Mouse (Mus musculus): ENCODE data around the gene Zfp593. TPM values are rescaled to one million over a fixed set of nuclear protein-coding genes. Genes with fewer than 3 reads are reported as not detected.

Gene Zfp593
- polyA plus RNA-seq (2014; fragmentation: Illumina TruSeq; extraction: RNeasy Lipid Tissue Mini Kit (QIAGEN cat#74804); ENCODE audit: insufficient read depth, low read depth, low replicate concordance) = 8.1 TPM

DNA sequence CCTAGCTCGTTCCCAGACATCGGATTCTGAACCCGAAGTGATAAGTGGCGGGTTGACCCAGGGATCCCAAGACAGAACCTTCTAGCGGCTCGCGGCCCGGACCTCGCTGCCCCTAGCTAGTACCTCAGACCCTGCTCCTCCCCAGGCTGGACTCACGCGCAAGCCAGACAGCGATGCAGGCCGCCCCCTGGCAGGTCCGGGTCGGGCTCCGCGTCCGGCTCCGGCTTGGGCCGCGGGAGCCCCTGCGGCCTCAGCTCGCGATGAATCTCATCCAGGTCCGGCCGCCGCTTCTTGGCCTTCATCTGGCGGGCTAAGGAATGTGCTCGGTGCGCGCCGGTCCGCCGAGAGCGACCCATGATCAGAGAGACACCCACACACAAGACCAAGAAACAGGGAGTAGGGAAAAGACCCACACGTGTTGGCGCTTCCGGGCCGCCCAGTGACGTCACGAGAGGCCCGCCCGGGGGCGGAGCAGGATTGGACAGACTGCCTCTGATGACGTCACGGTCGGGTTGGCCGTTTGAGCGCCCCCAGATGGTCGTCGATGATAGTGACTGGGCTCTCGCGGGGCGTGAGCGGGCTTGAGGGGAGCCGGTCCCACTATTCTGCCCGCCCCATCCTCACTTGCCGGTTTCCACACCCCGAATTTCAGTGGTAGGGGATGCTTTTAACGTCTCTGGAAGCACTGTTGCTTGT, at the start of gene Zfp593:
TSS of gene Zfp593 (minus strand) at position 445 of the 696 bp plus-strand sequence.

DNA sequence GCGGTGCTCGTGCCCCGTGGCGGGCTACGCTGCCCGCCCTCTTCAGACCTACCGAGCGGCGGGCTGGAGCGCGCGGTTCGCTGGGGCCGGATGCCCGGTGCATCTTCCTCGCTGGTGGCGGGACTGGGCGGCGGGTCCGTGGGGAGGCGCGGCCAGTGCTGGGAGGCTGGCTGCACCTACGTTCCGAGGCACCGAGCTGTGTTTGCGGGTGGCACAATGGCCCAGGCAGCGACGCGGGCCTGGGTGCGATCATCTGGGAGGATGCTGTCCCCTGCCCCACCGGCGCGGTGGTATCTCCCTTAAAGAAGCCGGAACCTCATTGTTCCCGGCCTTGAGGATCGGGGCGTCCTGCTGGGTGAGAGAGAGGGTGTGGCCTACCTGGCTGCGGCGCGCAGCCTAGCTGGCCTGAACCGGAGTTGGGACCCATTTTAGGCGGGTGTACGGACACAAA, 42.2 kb upstream of the Zfp593 start, which contains the start of gene Pdik1l:
TSS of gene Pdik1l (minus strand) at position 321 of the 451 bp plus-strand sequence.

DNA sequence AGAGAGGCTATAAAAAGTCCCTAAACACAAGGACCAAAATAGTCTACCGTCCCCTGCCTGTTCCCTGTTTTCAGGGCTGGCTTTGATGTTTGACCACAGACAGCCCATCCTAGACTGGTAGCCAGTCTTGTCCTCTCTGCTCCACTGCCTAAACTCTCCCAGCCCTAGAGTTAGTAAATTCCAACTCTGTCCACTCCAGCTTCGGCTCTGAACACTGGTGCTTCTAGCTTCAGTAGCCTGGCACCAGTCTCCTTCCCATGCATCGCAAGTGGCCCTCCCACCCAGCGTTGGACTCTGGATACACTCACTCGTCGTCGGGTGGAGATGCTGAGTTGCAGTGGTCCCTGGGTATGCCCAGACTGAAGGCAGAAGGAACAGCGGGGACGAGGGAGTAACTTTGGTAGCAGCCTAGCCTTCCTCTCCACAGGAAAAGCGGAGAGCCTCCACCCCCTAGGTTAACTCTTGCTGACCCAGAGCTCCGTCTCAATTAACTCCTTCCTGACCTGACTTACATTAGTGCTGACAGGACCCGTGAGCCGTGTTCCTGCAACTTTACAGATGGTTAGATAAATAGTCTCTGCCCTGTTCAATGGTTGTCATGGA, 8.4 kb upstream of the Zfp593 start, which contains the start of gene Grrp1:
TSS of gene Grrp1 (minus strand) at position 385 of the 603 bp plus-strand sequence.

DNA sequence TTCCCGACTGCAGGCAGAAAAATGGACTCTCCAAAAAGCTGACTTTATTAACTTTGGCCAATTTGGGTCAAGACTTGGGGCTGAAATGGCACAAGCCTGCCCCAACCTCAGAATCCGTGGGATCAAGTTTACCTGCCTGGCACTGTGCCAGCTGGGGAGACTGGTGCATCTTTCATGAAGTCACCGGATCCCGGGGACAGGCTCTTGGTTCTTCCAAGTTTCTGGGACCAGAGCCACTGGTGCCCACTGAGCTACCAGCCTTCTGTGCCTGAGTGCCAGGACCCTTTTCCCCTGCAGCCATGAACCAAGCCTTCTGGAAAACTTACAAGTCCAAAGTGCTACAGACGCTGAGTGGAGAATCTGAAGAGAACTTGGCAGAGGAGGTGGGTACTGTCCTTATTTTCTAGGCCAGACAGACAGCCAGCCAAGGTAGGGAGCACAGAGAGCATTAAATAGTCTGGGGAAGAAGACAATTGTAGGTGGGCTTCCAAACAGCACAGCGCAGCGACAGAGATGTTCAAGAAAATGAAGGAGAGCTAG, 1.4 kb upstream of the Zfp593 start, which contains the start of gene Gm30191:
TSS of gene Gm30191 (plus strand) at position 217 of the 540 bp plus-strand sequence.

DNA sequence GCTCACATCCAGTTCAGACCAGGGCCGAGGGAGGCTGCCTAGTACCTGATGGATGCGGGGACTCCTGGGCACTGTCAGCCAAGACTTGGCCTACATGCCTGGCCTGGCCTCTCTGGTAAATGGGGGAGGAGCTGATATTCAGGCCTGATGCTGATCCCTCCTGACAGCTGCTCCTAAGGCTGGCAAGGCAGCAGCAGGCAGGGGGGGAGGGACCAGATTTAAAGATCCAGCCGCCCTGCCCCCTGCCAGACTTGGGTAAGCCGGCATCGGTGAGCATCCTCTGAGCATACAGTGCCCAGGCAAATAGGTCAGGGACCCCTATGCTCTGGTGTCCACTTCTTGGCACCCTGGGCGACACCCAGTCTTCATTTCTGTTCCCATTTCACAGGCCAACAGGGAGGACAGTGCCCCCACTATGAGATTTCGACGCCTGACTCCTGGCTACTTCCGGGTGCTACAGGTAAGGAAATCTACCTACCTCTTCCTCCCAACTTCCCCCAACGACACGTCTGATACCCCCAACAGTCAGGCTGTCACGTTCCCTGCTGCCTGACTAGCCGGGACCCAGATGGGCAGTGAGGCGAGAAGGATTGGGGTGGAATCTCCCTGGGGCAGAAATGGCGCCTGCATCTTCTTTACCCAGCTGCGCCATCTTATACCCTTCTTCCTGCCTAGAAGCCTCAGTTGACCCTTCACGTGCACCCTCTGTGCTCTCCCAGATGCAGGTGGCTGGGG, 1.7 kb downstream of the Zfp593 start, which contains the start of gene E130218I03Rik:
TSS of gene E130218I03Rik (plus strand) at position 147 of the 735 bp plus-strand sequence.

DNA sequence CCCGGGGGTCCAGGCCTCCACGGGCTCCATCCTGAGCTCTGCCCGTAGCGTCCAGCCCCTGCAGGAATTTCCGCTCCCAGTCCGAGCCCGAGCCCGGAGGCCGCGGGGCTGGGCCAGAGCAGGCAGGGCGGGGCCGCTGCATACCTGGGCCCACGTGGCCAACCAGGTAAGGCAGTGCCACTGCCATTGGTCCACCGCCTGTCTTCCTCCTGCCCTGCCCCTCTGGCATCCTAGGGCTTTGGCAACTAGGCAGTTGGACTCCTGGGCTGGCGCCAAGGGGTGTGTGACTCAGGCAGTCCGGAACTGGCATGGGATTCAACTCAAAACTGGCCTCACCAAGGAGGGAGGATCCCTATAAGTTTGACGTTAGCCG, 7.1 kb downstream of the Zfp593 start, which contains the start of gene Cnksr1:
TSS of gene Cnksr1 (minus strand) at position 121 of the 373 bp plus-strand sequence.

DNA sequence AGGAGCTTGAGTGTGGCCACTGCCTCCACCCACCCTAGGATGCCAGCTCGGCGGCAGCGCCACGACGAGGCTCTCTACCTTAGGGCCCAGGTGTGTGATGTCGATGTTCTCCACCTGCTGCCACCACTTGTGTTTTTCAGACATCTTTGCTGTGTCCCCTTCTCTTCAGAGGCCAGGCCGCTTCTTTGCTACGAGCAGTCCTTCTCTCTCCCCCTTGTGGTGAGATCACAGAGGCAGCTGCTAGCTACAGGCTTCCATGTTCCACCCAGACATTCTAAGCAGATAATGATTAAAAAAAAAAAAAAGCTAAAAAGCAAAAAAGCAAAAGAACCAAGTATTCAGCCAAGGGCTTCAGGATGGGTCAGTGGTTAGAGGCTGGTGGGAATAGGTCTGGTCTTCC, 18.2 kb downstream of the Zfp593 start, which contains the start of gene Catsper4:
TSS of gene Catsper4 (minus strand) at position 190 of the 400 bp plus-strand sequence.

DNA sequence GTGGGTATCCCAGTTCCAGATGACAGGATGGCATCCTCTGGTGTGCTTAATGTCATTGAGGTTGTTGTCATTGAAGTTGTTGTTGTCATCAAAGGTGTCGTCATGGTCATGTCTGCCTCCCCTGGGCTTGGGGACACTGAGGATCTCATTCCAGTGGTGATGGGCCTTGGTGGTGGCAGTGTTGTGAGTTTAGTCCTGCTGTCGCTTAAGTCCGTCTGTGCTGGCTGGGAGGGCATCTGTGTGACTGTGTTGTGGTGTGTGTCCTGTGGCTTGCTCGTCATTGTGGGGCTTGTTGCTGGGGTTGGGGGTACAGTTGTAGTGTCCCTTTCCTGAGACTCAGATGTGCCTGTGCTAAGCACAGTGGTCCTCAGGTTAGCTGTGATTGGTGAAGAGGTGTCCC, 42.5 kb downstream of the Zfp593 start, which contains the start of gene Gm7534:
TSS of gene Gm7534 (minus strand) at position 101 of the 400 bp plus-strand sequence.

Other genes starting within 250 kb of the Zfp593 start
- gene Dhdds, start 244.7 kb downstream of the Zfp593 start, polyA plus RNA-seq (2014; fragmentation: Illumina TruSeq; extraction: RNeasy Lipid Tissue Mini Kit (QIAGEN cat#74804); ENCODE audit: insufficient read depth, low read depth, low replicate concordance) = 20.7 TPM
- not detected for gene Lin28a, start 226.8 kb downstream of the Zfp593 start, polyA plus RNA-seq (2014; fragmentation: Illumina TruSeq; extraction: RNeasy Lipid Tissue Mini Kit (QIAGEN cat#74804); ENCODE audit: insufficient read depth, low read depth, low replicate concordance)
- 0.21 TPM for gene Zfp683, start 191.8 kb downstream of the Zfp593 start, polyA plus RNA-seq (2014; fragmentation: Illumina TruSeq; extraction: RNeasy Lipid Tissue Mini Kit (QIAGEN cat#74804); ENCODE audit: insufficient read depth, low read depth, low replicate concordance)
- 2.5 TPM for gene Crybg2, start 184.8 kb downstream of the Zfp593 start, polyA plus RNA-seq (2014; fragmentation: Illumina TruSeq; extraction: RNeasy Lipid Tissue Mini Kit (QIAGEN cat#74804); ENCODE audit: insufficient read depth, low read depth, low replicate concordance)
- gene Cd52, start 150.5 kb downstream of the Zfp593 start, polyA plus RNA-seq (2014; fragmentation: Illumina TruSeq; extraction: RNeasy Lipid Tissue Mini Kit (QIAGEN cat#74804); ENCODE audit: insufficient read depth, low read depth, low replicate concordance) = 396 TPM
- gene Ubxn11, start 143.0 kb downstream of the Zfp593 start, polyA plus RNA-seq (2014; fragmentation: Illumina TruSeq; extraction: RNeasy Lipid Tissue Mini Kit (QIAGEN cat#74804); ENCODE audit: insufficient read depth, low read depth, low replicate concordance) = 12.1 TPM
- gene Sh3bgrl3, start 116.8 kb downstream of the Zfp593 start, polyA plus RNA-seq (2014; fragmentation: Illumina TruSeq; extraction: RNeasy Lipid Tissue Mini Kit (QIAGEN cat#74804); ENCODE audit: insufficient read depth, low read depth, low replicate concordance) = 356 TPM
- gene Cep85, start 58.5 kb downstream of the Zfp593 start, polyA plus RNA-seq (2014; fragmentation: Illumina TruSeq; extraction: RNeasy Lipid Tissue Mini Kit (QIAGEN cat#74804); ENCODE audit: insufficient read depth, low read depth, low replicate concordance) = 6.3 TPM
- gene Gm7534, start 42.6 kb downstream of the Zfp593 start, polyA plus RNA-seq (2014; fragmentation: Illumina TruSeq; extraction: RNeasy Lipid Tissue Mini Kit (QIAGEN cat#74804); ENCODE audit: insufficient read depth, low read depth, low replicate concordance) = not detected
- gene Catsper4, start 18.2 kb downstream of the Zfp593 start, polyA plus RNA-seq (2014; fragmentation: Illumina TruSeq; extraction: RNeasy Lipid Tissue Mini Kit (QIAGEN cat#74804); ENCODE audit: insufficient read depth, low read depth, low replicate concordance) = not detected
- gene Cnksr1, start 7.2 kb downstream of the Zfp593 start, polyA plus RNA-seq (2014; fragmentation: Illumina TruSeq; extraction: RNeasy Lipid Tissue Mini Kit (QIAGEN cat#74804); ENCODE audit: insufficient read depth, low read depth, low replicate concordance) = 5.7 TPM
- not detected for gene E130218I03Rik, start 1.9 kb downstream of the Zfp593 start, polyA plus RNA-seq (2014; fragmentation: Illumina TruSeq; extraction: RNeasy Lipid Tissue Mini Kit (QIAGEN cat#74804); ENCODE audit: insufficient read depth, low read depth, low replicate concordance)
- not detected for gene Gm30191, start 1.3 kb upstream of the Zfp593 start, polyA plus RNA-seq (2014; fragmentation: Illumina TruSeq; extraction: RNeasy Lipid Tissue Mini Kit (QIAGEN cat#74804); ENCODE audit: insufficient read depth, low read depth, low replicate concordance)
- 19.9 TPM for gene Grrp1, start 8.5 kb upstream of the Zfp593 start, polyA plus RNA-seq (2014; fragmentation: Illumina TruSeq; extraction: RNeasy Lipid Tissue Mini Kit (QIAGEN cat#74804); ENCODE audit: insufficient read depth, low read depth, low replicate concordance)
- gene Pdik1l, start 42.3 kb upstream of the Zfp593 start, polyA plus RNA-seq (2014; fragmentation: Illumina TruSeq; extraction: RNeasy Lipid Tissue Mini Kit (QIAGEN cat#74804); ENCODE audit: insufficient read depth, low read depth, low replicate concordance) = 3.1 TPM
- 1.6 TPM for gene Trim63, start 69.5 kb upstream of the Zfp593 start, polyA plus RNA-seq (2014; fragmentation: Illumina TruSeq; extraction: RNeasy Lipid Tissue Mini Kit (QIAGEN cat#74804); ENCODE audit: insufficient read depth, low read depth, low replicate concordance)
- gene Slc30a2, start 97.6 kb upstream of the Zfp593 start, polyA plus RNA-seq (2014; fragmentation: Illumina TruSeq; extraction: RNeasy Lipid Tissue Mini Kit (QIAGEN cat#74804); ENCODE audit: insufficient read depth, low read depth, low replicate concordance) = 0.42 TPM
- gene Extl1, start 138.3 kb upstream of the Zfp593 start, polyA plus RNA-seq (2014; fragmentation: Illumina TruSeq; extraction: RNeasy Lipid Tissue Mini Kit (QIAGEN cat#74804); ENCODE audit: insufficient read depth, low read depth, low replicate concordance) = 0.71 TPM
- 14.1 TPM for gene Pafah2, start 150.7 kb upstream of the Zfp593 start, polyA plus RNA-seq (2014; fragmentation: Illumina TruSeq; extraction: RNeasy Lipid Tissue Mini Kit (QIAGEN cat#74804); ENCODE audit: insufficient read depth, low read depth, low replicate concordance)
- gene Stmn1, start 222.7 kb upstream of the Zfp593 start, polyA plus RNA-seq (2014; fragmentation: Illumina TruSeq; extraction: RNeasy Lipid Tissue Mini Kit (QIAGEN cat#74804); ENCODE audit: insufficient read depth, low read depth, low replicate concordance) = 191 TPM

Data from lung, adult 10 weeks (tissue).